Mouse (Mus musculus) adrenal gland, postnatal 14 days (tissue): ENCODE data around the gene Use1. TPM values are rescaled to one million over a fixed set of nuclear protein-coding genes. Genes with fewer than 3 reads are reported as not detected.

Experiments
- DNase-seq: peaks from one replicate; pipeline ENCODE4 v3.0.0; 2021; ENCODE audit warnings: mixed read lengths
- total RNA-seq: library from RNA; stranded (reverse); gene quantifications from 2 replicates; pipeline ENCODE4 v1.2.3, GENCODE M21; 2021

The Use1 gene
- total RNA-seq, 1 experiment from 2014 or later: 165 TPM

DNA sequence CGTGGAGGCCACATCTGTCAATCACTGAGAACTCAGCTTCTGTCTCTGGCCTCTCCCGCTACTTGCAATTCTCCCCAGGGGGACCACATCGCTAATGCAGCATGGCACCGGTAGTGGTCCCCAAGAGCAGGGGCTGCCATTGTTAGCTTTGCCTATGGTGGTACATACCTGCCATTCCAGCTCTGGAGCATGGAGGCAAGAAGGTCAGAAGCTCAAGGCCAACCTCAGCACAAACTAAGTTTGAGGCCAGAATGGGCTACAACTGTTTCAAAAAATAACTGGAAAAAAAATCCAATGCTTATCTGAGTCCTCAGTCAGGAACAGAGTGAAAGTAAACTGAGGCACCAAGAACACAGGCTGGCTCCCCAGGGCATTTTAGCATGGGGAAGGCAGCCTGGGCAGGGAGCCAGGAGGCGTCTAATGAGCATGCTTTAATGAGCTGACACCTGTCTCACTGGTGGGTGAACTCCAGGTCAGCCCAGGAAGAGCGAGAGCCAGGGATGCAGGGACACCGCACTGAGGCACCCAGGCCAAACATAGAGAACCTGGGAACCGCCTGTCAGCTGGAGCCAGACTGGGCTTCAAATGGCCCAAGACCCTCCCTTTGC, 9.9 kb downstream of the Use1 start:
- no peak for DNase-seq

DNA sequence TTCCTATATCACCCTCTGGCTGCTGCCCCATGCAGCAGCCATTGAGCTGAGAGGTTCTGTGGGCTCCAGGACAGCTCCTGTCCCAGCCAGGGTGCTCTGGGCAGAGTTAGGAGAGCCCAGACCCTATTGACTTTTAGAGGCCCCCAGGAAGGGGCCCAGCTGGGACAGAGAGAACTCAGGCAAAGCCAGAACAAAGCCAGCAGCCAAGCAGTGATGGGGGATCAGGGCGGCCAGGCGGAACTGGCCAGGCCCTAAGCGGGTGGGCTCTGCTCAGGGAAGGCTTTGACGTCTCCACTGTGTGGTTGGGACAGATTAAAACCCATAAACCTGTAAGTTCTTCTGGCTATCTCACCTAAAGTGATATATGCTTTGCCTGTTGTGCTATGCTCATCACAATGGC, 12.4 kb downstream of the Use1 start:
- DNase-seq: no peak

DNA sequence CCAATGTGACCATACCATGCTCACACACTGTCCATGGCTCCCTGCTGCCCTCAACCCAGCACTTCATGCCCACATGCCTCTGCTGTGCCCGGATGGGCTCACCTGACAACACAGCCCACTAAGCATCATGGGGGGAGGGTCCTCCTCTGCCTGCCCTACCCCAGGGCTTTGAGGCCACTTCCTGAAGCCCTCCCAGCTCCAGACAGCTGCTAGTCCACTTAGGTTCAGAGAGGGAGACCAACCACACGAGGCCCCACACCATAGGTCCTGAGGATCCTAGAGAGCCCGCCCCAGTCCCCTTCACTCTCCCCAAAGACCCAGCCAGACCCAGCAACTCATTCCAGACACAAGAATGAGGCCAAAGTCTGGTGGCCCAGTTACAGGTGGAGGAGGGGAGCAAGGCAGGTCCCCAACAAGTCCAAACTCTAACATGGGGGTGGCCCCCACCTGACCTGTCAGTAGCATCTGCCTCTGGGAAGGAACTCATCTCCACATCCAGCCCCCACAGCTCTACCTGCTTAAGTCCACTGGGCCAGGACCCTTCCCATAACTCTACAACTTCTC, 12.9 kb downstream of the Use1 start:
- no peak for DNase-seq

DNA sequence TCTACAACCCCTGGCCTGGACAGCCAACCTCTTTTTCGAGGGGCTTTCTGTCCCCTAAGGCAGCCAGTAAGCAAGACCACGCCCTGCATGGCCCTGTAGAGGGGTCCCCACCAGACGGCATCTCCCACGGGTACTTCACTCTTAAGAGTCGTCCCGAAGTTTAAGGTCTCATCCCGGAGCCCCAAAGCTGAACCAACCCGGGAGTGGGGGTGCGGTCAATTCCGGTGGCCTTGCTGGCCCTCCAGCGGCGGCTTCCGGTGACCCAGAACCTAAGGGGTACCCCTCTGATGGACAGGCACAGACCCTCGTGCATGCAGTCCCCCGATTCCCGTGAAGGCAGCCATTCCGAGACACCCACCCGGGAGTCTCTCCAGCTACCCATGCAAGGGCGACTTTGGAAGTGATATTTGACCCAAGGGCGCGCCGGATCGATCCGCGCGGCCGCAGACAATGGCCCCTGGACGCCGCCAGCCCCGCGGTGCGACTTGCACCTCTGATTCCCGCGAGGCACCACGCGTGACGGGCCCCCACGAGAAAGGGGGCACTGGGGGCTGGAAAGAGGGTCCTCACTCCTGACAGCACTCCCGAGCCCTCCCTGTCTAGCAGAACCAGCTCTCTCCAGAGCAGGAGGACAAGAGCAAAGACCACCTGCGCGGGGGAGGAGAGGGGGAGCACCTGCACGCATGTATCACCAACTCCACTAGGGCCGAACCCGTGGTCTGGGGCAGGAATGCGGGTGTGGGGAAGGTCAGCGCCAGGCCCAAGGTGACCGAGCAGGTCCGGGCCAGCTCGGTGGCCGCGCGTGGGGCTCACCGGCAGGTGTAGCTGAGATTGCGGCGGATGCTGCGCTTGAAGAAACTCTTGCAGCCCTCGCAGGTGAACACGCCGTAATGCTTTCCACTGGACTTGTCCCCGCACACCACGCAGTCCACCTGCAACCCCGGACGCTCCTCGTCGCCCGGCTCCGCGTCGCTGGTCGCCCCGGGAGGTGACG, 13.8 kb downstream of the Use1 start:
- peak; percentile 59 for DNase-seq

DNA sequence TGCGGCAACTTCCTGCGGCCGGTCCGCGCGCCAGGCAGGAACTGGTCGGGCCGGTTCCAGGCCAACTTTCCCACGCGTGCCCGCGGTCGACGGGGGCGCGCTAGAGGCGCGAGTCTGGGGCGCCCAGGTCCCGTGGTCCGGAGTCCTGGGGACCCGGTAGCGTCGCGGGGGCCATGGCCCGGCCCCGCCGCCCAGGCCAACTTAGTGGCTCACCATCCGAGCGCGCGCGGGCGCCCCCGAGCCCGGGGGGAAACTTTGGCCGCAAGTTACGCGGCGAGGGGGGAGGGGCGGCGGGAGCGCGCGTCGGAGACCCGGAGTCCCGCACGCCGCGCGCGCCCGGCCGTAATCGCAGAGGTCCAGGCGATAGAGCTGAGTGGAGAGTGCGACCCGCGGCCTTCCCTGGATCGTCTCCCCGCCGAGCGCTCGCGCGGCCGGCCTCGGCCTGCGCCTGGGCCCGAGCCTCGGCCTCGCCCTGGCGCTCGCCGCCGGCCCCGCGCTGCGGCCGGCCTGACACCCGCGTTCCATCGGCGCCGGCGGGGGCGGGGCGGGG, 14.8 kb downstream of the Use1 start, which contains the start of gene Nr2f6:
Gene Nr2f6, minus strand, starts transcription at position 540 of the 550 bp plus-strand sequence.
- peak; percentile 84 for DNase-seq

DNA sequence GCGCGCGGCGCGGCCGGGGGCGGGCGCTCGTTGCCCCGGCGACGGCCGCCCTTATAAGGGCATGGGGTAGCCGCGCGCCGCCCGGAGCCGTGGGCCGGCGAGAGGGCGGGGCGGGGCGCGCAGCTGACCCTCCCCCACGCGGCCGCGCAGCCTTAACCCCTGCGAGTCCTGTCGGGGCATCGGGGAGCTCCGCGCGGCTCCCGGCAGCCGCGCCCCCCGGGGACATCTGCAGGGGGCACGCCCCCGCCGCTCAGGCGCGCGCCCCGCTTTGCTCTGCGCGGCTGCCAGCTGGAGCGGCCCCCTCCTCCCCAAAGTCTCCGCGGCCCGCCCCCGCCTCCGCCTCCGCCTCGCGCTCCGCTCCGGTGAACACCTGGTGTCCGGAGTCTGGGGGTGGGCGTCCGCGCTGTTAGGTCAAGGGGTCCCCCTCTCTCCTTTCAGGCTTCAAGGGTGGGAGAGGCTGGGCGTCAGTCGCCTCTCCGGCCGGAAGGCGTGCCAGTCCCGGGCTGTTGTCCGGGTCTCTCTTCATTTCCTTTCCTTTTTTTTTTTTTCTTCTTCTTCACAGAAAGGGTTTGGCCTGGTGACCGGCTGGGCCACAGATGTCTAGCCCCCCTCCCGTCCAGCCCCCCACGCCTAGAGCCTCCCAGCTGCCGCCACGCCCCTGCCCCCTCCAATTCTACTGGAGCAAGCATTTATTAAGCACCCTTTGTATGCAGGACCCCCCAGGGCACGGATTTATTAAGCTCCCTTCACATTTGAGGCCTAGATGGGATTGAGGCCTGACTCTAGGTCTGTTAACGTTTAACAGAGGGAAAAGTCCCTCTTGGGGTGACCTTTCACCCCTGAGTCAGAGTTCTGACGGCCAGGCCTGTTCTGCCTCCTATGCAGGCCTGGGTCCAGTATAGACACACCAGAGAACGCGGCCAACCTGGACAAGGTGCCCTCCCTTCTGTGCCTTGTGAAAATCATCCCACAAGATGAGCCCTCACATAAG, 15.6 kb downstream of the Use1 start:
- DNase-seq: peak; percentile 94

DNA sequence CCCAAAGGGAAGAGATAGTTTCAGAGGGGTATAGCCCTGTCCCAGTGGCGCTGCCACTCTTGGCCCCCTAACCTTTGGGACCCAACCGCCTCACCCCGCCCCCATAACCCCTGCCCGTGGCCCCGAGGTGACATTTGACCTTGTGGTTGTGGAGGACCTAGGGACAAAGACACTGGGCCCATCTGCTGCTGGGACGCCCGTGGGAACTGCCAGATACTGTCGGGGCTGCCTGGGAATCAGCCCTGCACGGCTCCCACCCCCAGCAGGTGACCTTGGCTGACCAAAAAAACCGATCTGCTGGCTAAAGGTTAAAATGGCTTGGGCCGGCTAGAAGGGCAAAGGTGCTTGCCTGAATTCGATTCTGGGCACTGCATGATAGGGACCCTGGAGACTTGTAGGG, 16.7 kb downstream of the Use1 start:
- DNase-seq: peak; percentile 51

DNA sequence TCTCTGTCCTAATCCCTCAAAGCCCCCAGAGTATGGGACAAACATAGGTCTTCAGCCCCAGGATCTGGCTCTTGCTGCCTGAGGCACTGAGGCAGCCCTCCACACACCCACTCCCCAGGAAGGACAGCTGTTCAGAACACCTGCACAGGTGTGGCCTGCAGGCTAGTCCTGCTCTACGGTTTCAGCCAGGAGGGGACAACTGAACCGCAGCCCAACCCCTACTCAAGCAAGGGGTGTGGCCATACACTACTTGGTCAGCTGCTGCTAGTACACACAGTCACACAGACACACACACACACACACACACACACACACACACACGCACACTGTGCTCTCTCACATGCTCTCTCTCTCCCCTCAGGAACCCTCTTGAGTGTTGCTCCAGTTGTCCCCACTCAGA, 17.2 kb downstream of the Use1 start:
- no peak for DNase-seq

DNA sequence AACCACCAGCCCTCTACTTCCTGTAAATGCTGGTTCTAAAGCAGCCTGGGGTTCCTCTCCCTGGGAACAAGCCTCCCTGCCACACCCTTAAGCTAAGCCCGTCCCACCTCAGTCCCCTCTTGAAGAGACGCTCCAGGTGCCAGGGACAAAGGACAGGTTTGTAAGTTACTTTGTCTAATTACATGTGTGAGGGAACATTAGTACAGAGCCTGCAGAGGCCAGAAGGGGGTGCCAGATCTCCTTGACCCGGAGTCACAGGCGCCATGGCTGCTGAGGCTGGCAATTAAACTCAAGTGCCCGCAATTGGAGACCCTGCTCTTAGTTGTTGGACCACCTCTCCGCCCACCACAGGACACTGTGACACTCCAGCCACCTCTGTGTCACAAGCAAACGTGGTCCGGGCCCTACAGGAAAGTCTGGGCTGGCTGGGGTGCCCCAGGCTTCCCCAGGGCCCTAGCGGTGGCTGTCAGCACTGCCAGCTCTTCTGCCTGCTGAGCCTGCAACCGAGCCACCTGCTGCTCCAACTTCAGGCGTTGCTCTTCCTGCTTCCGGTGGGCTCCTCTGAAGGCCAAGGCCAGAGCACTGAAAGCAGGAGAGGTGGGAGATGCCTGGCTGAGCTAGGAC, 18.7 kb downstream of the Use1 start:
- DNase-seq: no peak

DNA sequence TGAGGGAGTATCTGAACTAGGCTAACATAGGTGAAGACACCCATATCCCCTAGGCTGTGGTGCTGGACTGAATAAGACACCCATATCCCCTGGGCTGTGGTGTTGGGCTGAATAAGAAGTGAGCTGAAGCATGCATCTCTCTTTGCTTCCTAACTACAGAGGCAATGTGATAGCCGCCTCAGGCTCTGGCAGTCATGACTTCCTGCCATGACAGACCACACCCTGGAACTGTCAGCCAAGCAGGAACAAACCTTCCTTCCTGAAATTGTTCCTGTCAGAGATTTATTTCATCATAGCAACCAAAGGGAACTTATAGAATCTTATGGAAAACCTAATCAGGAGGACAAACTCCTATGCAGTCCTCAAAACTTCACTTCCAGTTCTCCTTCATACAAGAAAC, 21.6 kb downstream of the Use1 start:
- DNase-seq: no peak

DNA sequence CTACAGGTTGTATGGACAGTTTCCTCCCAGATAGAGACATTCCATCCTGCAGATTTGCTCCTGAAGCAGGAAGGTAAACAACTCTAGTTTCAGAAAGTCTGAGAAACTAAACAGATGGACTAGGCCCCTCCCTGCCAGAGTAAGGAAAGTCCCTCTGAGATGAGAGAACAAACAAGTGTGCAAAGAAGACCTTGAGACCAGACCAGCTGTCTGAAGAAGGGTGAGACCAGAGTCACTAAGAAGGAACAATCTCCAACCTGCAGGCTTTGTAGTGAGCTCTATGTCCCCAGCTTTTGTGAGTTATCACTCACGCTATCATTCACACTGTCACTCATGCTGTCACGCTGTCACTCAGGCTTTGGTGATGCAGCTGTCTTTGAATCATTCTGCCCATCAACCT, 25.0 kb downstream of the Use1 start:
- no peak for DNase-seq

DNA sequence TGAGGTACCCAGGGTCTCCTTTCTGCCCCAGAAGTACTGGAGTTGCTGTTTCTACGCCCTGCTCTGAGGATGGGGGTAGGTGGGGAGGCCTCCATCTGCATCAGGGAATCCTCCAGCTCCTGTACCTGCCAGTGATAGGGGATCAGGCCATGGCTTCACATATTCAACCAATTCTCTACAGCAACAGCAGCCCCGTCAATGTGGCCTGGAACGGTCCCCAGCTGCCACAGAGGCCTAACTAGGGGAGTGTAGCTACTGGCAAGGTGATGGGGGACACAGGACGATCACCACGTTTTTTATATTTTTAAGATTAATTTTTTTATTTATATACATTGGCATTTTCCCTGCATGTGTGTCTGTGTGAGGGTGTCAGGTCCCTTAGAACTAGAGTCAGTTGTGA, 25.7 kb downstream of the Use1 start:
- no peak for DNase-seq

DNA sequence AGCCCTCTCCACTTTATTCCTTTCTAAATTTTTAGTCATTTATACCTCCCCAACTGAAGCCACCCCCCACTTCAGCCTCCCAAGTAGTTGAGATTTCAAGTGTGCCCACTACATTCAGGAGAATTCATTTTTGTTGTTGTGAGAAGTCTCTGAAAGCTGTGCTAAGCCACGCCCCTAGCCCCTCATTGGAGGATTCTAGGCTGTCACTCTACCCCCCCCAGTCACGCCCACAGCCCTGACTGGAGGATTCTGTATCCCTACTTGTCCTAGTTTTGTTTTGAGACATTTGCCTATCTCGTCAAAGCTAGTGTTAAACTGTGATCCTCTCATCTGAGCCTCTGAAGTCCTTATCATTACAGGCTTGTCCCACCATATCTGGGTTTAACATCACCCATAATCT, 26.2 kb downstream of the Use1 start:
- DNase-seq: peak; percentile 75

DNA sequence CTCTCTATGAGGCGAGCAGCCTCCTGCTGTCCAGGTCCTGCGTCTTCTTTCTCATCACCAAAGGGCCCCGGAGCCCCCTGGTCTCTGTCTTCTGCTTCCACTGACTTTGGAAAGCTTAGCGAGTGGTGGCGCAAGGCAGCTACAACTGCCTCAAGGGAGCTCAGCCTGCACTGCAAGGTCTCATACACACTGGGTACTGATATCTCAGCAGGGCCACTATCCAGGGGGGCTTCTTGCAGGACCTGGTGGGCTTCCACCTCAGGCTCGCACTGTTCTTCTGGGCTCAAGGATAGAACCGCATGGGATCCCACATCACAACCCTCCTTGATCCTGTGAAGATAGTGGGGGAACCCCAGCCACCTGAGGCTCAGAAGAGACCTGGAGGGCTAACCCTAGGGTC, 27.8 kb downstream of the Use1 start:
- DNase-seq: peak; percentile 4

DNA sequence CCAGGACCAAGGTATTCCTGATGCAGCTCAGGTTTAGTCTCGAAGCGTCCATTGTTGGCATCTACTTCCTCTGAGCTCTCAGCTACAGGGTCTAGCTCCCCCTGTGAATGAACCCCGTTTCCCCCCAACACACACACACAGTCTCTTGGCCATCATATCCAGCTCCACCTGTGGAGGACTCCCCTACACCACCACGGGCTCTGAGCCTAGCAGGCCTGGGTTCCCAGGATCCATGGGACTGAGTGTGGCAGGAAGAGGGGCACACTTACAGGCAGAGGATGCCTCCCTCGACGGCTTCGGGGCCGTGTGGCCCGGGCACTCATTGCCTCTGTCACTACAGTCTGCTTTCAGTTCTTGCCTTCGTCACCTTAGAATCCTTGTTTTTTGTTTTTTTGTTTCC, 28.4 kb downstream of the Use1 start:
- no peak for DNase-seq

DNA sequence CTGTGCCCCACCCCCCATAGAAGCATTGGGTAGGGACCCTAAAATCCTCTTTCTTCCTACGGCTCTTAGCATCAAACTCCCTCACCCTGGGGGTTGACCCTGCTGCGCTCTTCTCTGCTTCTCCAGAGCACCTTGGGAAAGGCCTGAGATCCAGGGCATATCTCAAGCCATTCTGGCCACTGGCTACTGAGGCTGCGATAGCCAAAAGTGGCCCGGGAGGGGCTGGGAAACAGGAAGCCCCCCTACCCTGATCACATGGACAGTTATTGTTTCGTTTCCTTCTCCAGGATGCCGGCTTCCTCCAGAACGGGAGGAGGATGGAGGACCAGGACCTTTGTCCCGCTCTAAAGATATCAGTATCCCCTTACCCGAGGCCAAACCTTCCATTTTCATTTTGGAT, 29.0 kb downstream of the Use1 start, which contains the start of gene Ushbp1:
Gene Ushbp1, minus strand, starts transcription at position 174 of the 400 bp plus-strand sequence.
- DNase-seq: peak; percentile 49

DNA sequence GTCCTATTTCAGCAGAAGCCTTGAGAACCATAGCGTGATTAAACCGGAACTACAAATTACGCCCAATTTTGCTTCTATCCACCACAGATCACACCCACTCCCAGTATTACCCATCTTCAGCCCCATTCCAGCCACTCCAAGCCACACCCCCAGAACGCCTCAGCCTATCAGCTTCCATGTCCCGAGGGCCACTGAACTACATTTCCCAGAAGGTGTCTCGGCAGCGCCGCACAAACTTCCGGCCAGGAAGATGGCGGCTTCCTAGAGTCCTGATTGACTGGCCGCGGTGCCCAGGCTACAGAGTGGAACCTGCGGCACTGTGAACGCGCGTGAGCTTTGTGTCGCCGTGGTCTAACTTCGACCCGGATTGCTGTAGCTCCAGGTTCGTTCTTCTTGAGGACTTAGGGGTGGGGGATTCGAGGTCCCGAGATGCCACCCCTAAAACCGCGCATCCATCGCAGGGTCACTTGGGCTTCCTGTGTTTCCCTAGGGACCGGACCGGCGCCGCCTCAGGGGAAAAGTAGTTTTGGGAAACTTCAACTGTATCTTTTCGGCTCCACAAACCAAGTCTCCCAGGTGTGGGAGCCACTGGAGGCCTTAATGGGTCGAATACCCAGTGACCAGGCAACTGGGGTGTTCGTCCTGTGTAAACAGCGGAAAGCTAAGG, 30.1 kb downstream of the Use1 start, which contains the start of gene Babam1:
Gene Babam1, plus strand, starts transcription at position 223 of the 667 bp plus-strand sequence.
- peak; percentile 96 for DNase-seq

DNA sequence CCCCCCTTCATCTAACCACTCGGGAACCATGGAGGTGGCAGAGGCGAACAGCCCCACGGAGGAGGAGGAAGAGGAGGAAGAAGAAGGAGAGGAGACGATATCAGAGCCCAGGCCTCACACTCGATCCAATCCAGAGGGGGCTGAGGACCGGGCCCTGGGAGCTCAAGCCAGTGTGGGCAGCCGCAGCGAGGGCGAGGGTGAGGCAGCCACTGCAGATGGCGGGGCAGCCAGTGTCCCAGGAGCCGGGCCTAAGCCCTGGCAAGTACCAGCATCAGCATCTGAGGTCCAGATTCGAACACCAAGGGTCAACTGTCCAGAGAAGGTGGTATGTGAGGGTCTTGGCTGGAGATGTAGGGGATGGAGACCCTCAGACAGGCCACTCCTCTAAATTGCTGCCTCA, 31.1 kb downstream of the Use1 start:
- no peak for DNase-seq

DNA sequence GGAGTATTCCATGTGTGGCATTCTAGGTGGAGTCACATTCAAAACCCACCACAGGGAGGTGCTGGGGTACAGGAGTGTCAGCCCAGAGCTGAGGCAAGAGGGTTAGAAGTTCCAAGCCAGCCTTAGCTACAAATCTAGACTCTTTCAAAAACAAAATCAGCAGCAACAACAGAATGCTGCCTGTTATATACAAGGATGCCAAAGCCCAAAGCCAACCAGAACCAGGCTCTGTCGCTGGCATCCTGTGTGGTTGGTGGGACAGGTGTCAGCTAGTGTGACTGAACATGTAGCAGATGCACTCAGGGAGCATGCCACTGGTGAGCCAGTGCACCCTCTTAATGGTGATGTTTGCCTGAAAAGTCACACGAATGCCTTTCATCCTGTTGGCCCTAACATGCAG, 34.2 kb downstream of the Use1 start:
- no peak for DNase-seq

DNA sequence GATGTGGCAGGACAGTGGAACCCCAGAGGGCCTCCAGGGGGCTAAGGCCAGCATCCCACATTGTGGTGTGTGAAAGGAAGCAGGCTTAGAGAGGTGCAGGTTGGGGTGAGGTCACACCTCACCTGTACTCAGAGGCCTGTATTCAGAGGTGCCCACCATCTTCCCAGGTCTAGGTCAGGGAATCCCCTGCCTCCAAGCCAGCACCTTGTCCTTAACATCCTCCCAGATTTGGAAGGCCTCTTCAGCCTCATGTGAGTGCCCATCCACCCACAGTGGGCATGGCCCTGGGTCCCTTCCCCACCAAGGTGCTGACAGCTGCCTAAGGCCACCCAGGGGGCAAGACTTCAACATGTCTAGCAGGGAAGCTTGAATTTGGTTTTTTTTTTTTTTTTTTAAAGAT, 34.8 kb downstream of the Use1 start:
- DNase-seq: no peak
